Mouse (Mus musculus): Measurements from ENCODE around the gene Ltbp4.
A peak's percentile ranks its signal among the peaks of the same experiment; 100 is the strongest.

Ltbp4 gene

GRCm38 (mm10) chr7:27300801-27301200 lies 36.7 kb downstream of the Ltbp4 start:
- DNase-seq (ENCODE audit: extremely low read depth, low read depth): no peak

- DNase-seq (ENCODE audit: extremely low read depth, low read depth): no peak
Observed at GRCm38 (mm10) chr7:27300351-27300750, 37.1 kb downstream of the Ltbp4 start.

- no peak for DNase-seq (ENCODE audit: extremely low read depth, low read depth)
Observed at GRCm38 (mm10) chr7:27298816-27299215, 38.7 kb downstream of the Ltbp4 start.

GRCm38 (mm10) chr7:27298033-27298610 lies 39.4 kb downstream of the Ltbp4 start:
- no peak for DNase-seq (ENCODE audit: extremely low read depth, low read depth)

- DNase-seq (ENCODE audit: extremely low read depth, low read depth): no peak
Observed at GRCm38 (mm10) chr7:27296518-27296917, 41.0 kb downstream of the Ltbp4 start.

GRCm38 (mm10) chr7:27295956-27296355 lies 41.5 kb downstream of the Ltbp4 start:
- no peak for DNase-seq (ENCODE audit: extremely low read depth, low read depth)

GRCm38 (mm10) chr7:27291795-27292466 lies 45.6 kb downstream of the Ltbp4 start:
- no peak for DNase-seq (ENCODE audit: extremely low read depth, low read depth)

GRCm38 (mm10) chr7:27290555-27290954 lies 46.9 kb downstream of the Ltbp4 start:
- DNase-seq (ENCODE audit: extremely low read depth, low read depth): no peak

GRCm38 (mm10) chr7:27288732-27289131 lies 48.8 kb downstream of the Ltbp4 start:
- no peak for DNase-seq (ENCODE audit: extremely low read depth, low read depth)

GRCm38 (mm10) chr7:27285698-27286066 lies 51.8 kb downstream of the Ltbp4 start:
- peak; percentile 70 for DNase-seq (ENCODE audit: extremely low read depth, low read depth)

GRCm38 (mm10) chr7:27284865-27285697 lies 52.4 kb downstream of the Ltbp4 start:
- no peak for DNase-seq (ENCODE audit: extremely low read depth, low read depth)

GRCm38 (mm10) chr7:27282225-27282624 lies 55.3 kb downstream of the Ltbp4 start:
- DNase-seq (ENCODE audit: extremely low read depth, low read depth): no peak

GRCm38 (mm10) chr7:27281717-27282116 lies 55.8 kb downstream of the Ltbp4 start:
- no peak for DNase-seq (ENCODE audit: extremely low read depth, low read depth)

GRCm38 (mm10) chr7:27277191-27277590 lies 60.3 kb downstream of the Ltbp4 start:
- no peak for DNase-seq (ENCODE audit: extremely low read depth, low read depth)

GRCm38 (mm10) chr7:27276021-27276420 lies 61.5 kb downstream of the Ltbp4 start:
- DNase-seq (ENCODE audit: extremely low read depth, low read depth): no peak

GRCm38 (mm10) chr7:27274916-27275315 lies 62.6 kb downstream of the Ltbp4 start:
- no peak for DNase-seq (ENCODE audit: extremely low read depth, low read depth)

GRCm38 (mm10) chr7:27273739-27274351 lies 63.6 kb downstream of the Ltbp4 start:
- DNase-seq (ENCODE audit: extremely low read depth, low read depth): no peak

- no peak for DNase-seq (ENCODE audit: extremely low read depth, low read depth)
Observed at GRCm38 (mm10) chr7:27271423-27271822, 66.1 kb downstream of the Ltbp4 start.

- no peak for DNase-seq (ENCODE audit: extremely low read depth, low read depth)
Observed at GRCm38 (mm10) chr7:27266515-27267128, 70.9 kb downstream of the Ltbp4 start.

GRCm38 (mm10) chr7:27264761-27265160 lies 72.7 kb downstream of the Ltbp4 start:
- DNase-seq (ENCODE audit: extremely low read depth, low read depth): no peak

- no peak for DNase-seq (ENCODE audit: extremely low read depth, low read depth)
Observed at GRCm38 (mm10) chr7:27261888-27262287, 75.6 kb downstream of the Ltbp4 start.

GRCm38 (mm10) chr7:27260856-27261255 lies 76.6 kb downstream of the Ltbp4 start:
- DNase-seq (ENCODE audit: extremely low read depth, low read depth): no peak

Measured in MEL-GATA-1-ER (cell line).